Mouse (Mus musculus) lung, postnatal 14 days (tissue): ENCODE data around the gene Zgpat.

Source experiments
- DNase-seq: peaks from one replicate; pipeline ENCODE4 v3.0.0; 2021

Gene Zgpat

DNA sequence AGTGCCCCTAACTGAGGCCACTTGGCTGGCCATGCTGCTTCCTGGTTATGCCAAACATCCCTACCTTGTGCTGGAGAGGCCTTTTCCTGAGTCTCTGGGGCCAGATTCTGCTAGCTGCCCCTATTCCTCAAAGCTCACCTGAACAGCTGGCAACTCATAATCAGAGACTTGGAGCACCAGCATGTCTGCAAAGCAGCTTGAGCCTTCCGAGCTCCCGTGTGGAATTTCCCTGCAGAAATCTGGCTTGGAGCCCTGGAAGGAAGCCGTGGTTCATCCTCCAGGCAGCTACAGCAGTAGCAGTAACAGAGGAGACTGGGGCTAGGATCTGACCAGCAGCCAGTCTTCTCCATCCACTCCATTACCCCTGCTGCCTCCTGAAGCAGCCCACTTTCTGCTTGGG, 21.2 kb downstream of the Zgpat start:
- DNase-seq = peak; percentile 11

DNA sequence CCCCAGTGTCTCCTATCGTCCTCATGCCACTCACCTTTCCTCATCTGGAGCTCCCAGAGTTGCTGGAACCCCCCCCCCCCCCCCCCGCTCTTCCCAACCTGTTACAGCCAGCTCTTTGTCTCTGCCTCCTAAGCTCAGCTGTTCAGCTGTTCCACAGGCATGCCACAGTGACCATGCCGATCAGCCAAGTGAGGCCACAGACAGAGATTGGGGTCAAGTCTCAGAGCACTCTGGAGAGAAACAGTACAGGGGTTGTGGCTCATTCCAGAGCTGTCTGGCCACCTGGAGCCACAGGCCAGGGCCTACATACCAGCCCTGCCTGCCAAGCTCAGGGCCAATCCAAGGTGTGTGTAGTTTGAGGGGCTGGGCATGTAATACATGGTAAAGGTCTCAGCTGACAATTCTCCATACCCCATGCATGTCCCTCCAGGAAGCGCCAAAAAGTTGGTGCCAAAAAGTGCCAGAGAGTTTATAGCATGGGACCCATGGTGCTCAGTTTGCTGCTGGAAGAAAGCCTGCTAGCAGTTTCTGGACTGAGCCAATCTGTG, 22.0 kb downstream of the Zgpat start:
- DNase-seq = no peak

DNA sequence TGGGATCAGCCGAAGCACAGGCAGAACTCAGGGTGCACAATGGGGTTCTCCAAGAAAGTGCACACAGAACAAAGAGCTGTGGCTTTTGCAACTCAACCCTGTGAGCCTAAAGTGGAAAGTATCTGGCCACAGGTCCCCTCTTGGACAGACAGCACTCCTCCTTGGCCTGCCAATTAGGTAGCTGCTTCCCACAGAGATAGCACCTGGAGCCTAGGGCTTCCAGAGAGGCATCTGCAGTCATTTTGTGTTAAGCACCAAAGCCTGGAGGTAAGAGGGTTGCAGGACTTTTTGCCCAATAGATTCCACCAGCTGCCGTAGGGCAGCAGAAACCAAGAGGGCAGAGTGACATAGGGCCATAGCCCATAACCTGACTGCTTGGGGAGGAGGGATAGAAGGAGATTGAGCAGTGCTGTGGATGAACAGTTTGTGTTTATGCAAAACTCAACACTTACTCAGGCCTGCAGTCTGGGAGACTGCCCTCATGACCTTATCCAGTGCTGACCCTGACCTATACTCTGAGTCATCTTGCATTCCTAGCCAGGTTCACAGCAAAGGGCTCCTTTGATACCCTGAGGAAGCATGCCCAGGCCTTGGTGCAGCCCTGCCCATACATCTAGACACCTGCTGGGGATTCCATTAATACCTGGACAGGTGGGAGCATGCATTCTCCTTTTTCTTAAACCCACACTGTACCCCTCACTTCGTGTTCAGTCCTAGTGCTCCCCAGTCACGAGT, 25.6 kb downstream of the Zgpat start:
- no peak for DNase-seq

DNA sequence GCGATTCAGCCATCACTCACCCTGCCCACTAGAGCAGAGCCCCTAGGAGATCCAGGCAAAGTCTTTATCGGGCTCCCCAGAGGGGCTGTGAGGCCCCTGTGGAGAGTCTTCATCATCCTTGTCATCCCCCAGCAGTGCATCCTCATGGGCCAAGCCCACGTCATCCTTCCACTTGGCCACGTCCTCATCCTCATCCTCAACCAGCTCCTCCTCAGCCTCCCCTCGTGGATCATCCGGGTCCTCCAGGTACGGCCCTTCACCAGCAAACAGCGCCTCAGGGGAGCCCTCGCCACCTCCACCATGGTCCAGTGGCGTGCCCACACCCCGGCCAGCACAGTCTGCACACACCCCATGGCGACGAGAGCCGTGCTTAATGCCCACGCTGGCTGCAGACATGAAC, 26.3 kb downstream of the Zgpat start:
- no peak for DNase-seq

DNA sequence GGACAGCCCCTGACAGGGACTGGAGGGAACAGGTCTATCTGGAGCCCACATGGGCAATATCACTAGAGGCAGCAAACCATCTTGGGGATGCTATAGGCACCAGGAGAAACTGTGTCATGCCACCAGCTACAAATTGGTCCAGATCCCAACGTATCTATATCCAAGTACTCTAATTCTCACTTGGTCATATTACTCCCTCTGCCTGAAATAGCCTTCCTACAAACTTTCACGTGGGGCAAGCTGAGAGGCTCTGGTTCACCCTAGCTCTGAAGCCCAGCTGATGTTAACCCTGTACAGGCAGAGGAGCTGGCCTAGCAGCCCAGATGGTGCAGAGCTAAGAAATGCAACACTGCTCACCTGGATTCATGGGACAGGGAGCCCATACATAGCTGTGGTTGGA, 26.8 kb downstream of the Zgpat start:
- DNase-seq = no peak

DNA sequence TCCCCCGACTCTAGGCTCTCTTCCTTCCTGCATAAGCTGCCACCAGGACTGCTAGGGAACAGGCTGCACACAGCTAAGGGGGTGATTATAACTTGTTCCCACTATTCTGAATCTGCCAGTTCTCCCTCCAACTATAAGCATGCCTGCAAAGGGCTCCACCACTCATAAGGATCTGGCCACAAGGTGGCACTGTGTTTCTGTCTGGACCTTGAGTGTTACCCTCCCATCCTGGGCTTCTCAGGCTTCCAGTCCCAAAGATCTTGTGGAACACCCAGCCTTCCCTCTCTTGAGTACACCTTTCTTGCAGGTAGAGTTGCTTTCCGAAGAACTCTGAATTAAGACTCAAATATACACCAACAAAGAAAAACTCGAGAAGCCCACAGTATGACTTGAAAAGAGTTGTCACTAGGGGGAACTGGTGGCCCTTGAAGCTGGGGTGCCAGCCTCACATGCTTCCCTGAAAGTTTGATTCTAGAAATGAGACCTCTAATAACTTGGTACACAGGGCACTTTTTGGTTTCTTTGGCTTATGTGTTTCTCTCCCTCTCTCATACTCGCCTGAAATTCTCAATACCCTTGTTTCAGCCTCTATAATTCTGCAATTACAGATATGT, 28.0 kb downstream of the Zgpat start:
- peak; percentile 93 for DNase-seq

DNA sequence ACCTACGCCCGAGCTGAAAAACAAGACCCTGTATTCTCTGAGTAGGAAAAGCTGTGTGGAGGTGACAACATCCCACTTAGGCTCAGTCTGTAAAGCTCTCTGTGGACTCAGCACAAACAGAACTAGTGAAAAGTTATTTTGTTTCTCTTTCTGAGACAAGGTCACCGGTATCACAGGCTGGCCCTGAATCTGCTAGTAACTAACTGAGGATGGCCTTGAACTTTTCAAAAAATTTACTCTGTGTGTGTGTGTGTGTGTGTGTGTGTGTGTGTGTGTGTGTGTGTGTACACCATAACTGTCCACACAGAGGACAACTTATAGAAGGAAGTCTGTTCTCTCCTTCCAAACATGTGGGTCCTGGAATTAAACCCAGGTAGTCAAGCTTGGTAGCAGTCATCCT, 29.4 kb downstream of the Zgpat start:
- no peak for DNase-seq

DNA sequence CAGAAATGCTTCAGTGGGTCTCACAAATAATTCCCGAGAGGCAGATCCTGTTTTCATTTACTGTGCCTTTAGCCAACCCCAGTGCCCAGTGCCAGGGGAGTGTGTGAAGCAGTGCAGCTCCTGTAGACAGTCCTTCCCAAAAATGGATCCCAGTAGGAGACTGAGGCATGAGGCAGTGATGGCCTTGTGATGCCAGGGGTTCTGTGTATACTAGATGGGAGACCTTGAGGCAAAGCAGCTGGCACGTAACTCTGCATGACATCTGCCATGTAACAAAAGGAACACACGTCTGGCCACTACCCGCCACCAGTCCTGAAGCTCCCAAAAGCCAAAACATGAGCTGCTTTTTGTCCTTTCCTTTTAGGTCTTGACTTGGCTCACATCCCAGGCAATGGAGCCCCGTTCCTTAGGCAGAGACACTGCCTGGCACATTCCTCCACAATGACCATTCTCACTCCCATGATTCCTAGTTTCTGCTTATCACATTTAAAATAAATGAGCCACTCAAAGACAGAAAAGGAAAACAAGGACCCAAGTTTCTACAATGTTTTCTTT, 32.6 kb downstream of the Zgpat start:
- DNase-seq = no peak

DNA sequence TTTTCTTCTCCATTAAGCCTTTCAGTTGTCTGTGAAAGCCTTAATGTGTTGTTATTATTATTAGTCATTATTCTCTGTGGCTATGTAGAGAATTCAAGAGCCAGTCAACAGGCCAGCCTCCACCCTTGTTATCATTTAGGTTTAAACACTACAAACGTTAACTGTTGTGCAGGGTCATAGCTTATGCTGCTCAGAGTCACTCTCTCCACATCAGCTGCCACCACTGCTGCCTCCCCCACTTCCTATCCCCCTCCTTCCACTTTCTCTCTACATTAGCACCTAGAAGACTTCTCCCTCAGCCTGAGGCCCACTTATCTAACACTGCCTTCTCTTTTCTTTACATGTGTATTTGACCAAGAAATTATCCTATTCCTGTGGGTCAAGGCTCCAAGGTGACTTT, 36.8 kb downstream of the Zgpat start:
- DNase-seq = no peak

DNA sequence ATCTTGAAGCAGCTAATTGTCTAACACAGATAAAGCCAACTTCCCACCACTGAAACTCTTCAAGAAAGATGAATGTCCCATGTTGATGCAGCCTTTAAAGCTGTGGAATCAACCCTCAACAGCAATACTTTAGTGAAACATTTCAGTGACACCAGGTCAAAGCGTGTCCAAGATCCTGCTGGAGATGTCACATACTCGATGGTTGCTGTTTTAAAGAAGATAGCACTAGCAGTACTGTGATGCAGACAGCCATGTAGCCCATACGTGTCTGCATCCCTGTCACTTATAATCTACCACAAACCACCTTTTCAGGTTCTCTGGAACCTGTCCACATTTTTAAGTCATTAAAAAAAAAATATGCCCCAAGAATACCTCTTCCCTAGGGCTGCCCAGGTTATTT, 39.0 kb downstream of the Zgpat start:
- DNase-seq = no peak

DNA sequence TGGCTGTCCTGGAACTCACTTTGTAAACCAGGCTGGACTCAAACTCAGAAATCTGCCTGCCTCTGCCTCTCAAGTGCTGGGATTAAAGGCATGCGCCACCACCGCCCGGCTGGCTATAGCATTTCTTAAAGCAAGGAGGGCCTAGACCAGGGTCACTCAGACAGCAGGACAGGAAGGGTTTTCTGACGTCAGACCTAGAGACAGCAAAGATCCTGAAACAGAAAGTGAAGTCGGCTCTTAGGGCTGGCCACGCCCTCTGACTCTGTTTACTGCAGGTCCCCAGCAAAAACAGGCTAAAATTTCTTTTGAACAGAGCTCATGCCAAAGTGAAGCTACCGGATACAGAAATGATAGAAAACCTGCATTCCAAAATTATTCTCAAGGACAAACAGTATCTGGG, 44.9 kb downstream of the Zgpat start:
- DNase-seq = no peak

DNA sequence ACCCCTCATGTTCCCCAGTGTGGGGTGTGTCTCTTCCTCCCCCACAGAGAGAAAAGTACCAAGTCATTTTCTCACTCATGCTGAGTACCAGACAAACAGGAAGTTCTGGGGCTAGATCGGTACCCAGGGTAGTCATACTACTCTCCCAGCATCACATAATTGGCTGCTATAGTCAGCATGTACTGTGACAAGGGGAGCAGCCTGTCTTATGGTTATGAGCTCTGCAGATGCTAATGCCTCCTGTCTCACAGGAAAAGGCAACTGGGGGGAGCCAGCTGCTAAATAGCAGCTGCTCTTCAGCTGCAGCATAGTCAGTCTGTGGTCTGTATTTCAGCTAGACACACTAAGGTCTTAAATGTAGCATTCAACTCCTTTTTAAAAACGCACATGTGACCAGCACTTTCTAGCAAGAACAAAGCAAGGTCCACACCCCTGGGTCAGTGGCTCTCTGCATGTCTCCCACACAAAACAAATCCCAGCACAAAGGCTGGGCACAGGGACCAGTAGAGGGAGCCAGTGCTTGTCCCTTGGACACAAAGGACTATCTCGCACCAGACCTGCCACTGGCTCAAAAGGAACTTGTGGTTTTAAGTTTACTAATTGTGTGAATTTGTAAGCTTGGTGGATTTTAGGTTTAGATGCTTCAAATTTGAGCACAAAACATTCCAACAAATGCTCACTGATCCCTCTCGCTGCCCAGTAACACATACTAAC, 46.2 kb downstream of the Zgpat start:
- DNase-seq = peak; percentile 79

DNA sequence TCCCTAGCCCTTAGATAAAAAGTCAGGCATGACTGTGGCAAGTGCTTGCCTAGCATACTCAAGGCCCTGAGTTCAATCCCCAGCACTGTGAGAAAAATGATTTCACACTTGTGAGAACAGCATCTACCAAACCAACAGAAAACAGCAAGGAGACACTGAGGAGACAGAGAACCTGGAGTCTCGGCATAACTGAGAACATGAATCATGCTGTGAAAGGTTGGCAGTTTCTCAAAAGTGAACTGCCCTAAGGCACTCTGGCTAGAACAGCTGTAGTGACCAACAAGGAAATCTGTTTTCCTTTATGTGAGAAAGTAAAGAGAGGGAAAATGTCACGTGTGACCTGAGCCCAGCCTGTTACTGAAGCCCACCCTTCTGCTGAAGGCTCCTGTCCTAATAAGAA, 48.4 kb downstream of the Zgpat start:
- no peak for DNase-seq

DNA sequence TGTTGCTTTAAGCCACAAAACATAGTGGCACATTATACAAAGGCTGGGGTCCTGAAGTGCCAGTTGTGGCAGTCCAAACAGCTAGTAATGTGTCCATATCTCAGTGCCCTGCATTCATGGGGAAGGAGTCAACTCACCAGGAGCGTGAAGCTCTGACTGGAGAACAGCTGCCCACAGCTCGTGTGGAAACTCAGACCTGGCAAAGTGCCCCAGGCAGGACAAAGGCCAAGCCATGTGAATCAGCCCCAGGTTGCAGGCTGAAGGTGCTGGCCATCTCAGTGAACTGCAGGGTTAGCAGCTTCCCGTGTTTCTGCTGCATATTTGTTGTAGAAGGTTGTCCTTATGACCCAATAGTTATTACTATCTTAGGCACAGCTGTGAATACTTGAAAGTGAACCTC, 51.2 kb downstream of the Zgpat start:
- peak; percentile 25 for DNase-seq

DNA sequence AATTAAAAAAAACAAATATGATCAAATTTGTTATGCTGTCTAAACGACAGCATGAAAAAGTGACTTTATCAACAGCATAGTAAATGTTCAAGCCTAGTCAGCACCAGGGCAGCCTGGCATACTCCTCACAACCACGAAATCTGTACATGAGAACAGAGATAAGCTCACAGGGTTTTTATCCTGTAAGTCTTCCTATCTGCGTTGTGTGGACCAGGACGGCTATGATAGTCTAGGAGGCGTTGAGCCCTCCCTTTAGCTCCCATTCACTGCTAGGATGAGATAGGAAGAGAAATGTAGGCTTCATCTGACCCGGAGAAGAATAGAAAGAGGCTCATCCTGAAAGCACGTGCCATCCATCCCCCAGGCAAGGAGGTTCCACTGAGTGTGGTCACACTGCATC, 54.6 kb downstream of the Zgpat start:
- DNase-seq = no peak

DNA sequence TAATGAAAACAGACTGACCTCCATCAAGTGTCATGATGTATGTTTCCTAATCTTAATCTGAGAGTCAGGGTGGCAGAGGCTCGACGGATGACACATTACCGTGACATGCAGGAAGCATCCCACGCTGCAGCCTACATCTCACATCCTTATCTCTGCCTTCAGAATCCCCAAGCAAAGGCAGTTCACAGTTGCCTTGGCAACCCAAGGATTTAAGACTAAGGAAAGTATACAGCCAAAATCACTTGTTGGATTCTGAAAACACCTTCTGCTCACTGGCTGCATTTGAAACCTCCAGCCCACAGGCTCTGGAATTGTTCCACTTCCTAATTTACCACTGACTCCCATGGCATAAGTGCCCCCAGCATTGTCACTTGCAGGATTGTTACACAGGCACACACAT, 55.7 kb downstream of the Zgpat start:
- DNase-seq = no peak

DNA sequence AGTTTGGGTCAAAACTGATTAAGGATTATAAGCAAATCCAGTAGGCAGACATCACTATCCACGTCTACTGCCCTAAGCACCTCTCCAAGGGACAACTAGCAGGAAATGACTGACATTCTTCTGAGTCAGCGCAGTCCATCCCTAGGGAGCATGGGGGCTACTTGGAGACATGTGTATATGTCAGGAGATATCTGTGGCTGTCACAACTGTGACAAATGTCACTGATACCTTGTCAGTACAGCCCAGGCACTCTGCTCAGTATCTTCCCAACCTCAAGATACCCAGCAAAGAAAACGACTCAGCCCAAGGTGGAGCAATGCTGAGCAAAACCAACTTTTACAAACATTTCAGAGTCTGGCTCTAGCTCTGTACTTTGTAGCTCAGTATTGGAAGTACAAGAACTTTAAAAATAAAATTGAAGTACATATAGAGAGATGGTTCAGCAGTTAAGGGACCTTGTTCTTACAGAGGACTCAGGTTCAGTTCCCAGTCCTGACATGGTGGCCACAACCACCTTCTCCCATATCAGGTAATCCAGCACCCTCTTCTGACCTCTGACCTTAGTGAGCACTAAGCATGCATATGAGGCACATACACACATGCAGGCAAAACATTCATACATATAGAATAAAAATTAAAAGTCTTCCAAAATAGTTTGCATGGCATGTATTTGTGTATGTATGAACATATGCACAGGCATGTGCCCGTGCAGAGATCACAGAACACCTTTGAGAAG, 56.3 kb downstream of the Zgpat start:
- DNase-seq = no peak

DNA sequence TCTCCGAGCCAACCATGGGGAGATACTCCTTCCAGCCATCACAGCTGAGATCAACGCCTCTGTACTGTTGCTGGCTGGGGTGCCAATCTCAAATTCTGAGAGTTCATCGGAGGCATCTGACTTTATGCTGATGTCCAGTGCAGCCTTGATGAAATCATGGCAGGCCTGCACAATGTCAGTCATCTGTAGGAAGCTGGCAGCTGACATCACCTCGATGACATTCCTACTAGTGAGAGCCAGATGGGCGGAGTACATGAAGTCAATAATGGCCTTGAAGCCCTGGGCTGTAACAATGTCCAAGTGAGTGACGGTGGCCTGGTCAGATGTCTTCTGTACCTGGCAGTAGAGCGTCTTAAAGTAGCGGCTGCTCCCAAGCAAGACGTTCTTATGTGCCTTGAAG, 59.1 kb downstream of the Zgpat start:
- DNase-seq = no peak
